Mouse (Mus musculus) lung, adult 2 months (tissue): Measurements from ENCODE around the gene Pcna.

ENCODE experiments used
- CTCF ChIP-seq: fragments of 200-500 bp; IDR thresholded peaks from 2 replicates; pipeline ENCODE4 v1.5.1; 2011; ENCODE audit warnings: mild to moderate bottlenecking, low read length, control low read depth; ENCODE audit not compliant: insufficient read depth
- POLR2A ChIP-seq: fragments of 200-500 bp; IDR thresholded peaks from 2 replicates; pipeline ENCODE4 v1.6.1; 2011; ENCODE audit warnings: low read depth, mild to moderate bottlenecking, control low read depth, low read length, borderline replicate concordance; ENCODE audit errors: extremely low read depth

- TF ChIP-seq CTCF = no peak
- TF ChIP-seq POLR2A = no peak
Measured at GRCm38 (mm10) chr2:132203186-132203585, 49.9 kb downstream of the Pcna start.
